Mouse (Mus musculus) heart, embryonic 14.5 days (tissue): Measurements from ENCODE around the gene Tepsin. TPM values are rescaled to one million over a fixed set of nuclear protein-coding genes. Genes with fewer than 3 reads are reported as not detected.

Source experiments
- ATAC-seq: fragments of 200-750 bp; cut with Nextera tagmentation; 2 replicates; pipeline ENCODE4 v1.8.0; 2017; ENCODE audit warnings: low read depth, moderate TSS enrichment; ENCODE audit not compliant: insufficient number of reproducible peaks, insufficient read depth, low FRiP score
- H3K27ac ChIP-seq, 2 experiments: fragments of 200-500 bp in 1 of 2; fragments of 300-500 bp in 1 of 2; sonication (generic) in 1 of 2; replicated peaks in 1 of 2; 2 replicates each; pipeline ENCODE4 v1.5.1; 2012 to 2014; ENCODE audit warnings: low read depth in 2 of 2, low read length in 2 of 2, control low read depth in 1 of 2, mild to moderate bottlenecking in 1 of 2, mixed read lengths in 1 of 2; ENCODE audit not compliant: control insufficient read depth in 1 of 2, insufficient read depth in 1 of 2
- H3K27me3 ChIP-seq: fragments of 300-500 bp; sonication (generic); 2 replicates; pipeline ENCODE4 v1.6.1; 2014; ENCODE audit warnings: mild to moderate bottlenecking, low read length, control low read depth; ENCODE audit not compliant: control insufficient read depth, insufficient read depth
- H3K36me3 ChIP-seq: fragments of 300-500 bp; sonication (generic); 2 replicates; pipeline ENCODE4 v1.6.1; 2014; ENCODE audit warnings: mild to moderate bottlenecking, control low read depth, low read length, mixed read lengths; ENCODE audit not compliant: control insufficient read depth, insufficient read depth
- H3K4me1 ChIP-seq, 2 experiments: fragments of 200-500 bp in 1 of 2; fragments of 300-500 bp in 1 of 2; sonication (generic) in 1 of 2; 2 replicates each; pipeline ENCODE4 v1.6.1; 2012 to 2014; ENCODE audit warnings: low read length in 2 of 2, control low read depth in 1 of 2, mixed read lengths in 1 of 2; ENCODE audit not compliant: control insufficient read depth in 2 of 2, insufficient read depth in 2 of 2
- H3K4me2 ChIP-seq: fragments of 300-500 bp; sonication (generic); 2 replicates; pipeline ENCODE4 v1.6.1; 2014; ENCODE audit warnings: mild to moderate bottlenecking, low read length
- H3K4me3 ChIP-seq, 2 experiments: fragments of 200-500 bp in 1 of 2; fragments of 300-500 bp in 1 of 2; sonication (generic) in 1 of 2; 2 replicates each; pipeline ENCODE4 v1.5.1; 2012 to 2014; ENCODE audit warnings: low read length in 2 of 2, mild to moderate bottlenecking in 2 of 2, control low read depth in 1 of 2, low read depth in 1 of 2, moderate library complexity in 1 of 2; ENCODE audit not compliant: control insufficient read depth in 1 of 2, insufficient read depth in 1 of 2
- H3K9ac ChIP-seq: fragments of 300-500 bp; sonication (generic); 2 replicates; pipeline ENCODE4 v1.6.1; 2014; ENCODE audit warnings: mild to moderate bottlenecking, low read length
- H3K9me3 ChIP-seq: fragments of 300-500 bp; sonication (generic); 2 replicates; pipeline ENCODE4 v1.6.1; 2016; ENCODE audit warnings: low read length, control low read depth; ENCODE audit not compliant: control insufficient read depth
- WGBS: fragments of 180-500 bp; shearing (Covaris S2); extraction: QIAGEN DNeasy Blood & Tissue Kit; methylation state at CpG from one replicate; pipeline ENCODE4 v1.1.7; 2014; 5-methylcytosine and 5-hydroxymethylcytosine counted together
- polyA plus RNA-seq: library from polyadenylated mRNA; unstranded; fragments of >200 nt; fragmentation: Nextera tagmentation; extraction: Ambion mirVana; gene quantifications from 2 replicates; pipeline ENCODE4 v1.2.1, GENCODE M21; 2014

Tepsin gene
- polyA plus RNA-seq, 1 experiment from 2014 or later: 13.9 TPM

DNA sequence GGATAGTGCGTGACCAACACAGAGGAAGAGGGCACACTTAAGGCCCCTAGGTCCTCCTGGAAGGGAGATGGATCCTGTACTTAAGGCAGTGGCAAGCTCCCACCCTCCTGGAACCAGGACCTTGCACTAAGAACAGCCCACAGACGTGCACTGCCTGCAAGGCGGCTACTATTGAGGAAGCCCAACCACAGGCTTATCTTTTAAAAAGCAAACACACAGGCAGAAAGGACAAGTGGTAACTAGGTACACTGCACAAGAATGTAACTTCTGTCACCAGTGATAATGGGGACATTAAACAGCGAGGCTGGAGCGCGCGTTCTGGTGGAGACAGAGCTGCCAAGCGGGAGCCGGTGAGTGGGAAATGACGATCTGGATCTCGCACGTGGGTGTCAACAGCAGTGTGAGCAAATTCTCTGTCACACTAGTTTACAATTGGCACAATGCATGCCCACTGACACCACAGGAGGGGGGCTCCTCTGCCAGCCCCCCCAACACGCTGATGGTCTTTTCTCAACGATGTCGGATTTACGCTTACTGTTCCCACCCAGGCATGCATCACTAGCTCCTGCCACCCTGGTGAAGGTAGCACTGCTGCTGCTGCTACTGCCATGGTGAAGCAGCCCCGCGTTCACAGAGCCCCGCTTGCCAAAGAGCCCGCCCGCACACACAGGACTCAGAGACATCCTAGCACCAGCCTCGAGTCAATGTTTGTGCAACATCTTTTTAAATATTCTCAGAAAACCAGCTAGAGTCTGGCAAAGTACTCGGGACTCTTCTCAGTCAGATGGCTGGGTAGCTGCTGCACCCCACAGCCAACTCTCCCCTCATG lies 38.5 kb upstream of the Tepsin start:
- ATAC-seq: peak; percentile 53
- Histone ChIP-seq H3K36me3 (peaks cover 47% of the 10 kb centered on the region), H3K27ac (peak overlapping the region; percentile 91 to 92), H3K27me3 (no peaks in the 10 kb centered on the region), H3K4me3 (no peak overlapping the region), H3K4me1 (peaks cover 49 to 66% of the 10 kb centered on the region in 2 experiments), H3K4me2 (peak overlapping the region; percentile 48), H3K9ac (peak overlapping the region; percentile 56), H3K9me3 (no peaks in the 10 kb centered on the region)
- 16% methylated on average over 23 of the region's 23 CpGs for WGBS

DNA sequence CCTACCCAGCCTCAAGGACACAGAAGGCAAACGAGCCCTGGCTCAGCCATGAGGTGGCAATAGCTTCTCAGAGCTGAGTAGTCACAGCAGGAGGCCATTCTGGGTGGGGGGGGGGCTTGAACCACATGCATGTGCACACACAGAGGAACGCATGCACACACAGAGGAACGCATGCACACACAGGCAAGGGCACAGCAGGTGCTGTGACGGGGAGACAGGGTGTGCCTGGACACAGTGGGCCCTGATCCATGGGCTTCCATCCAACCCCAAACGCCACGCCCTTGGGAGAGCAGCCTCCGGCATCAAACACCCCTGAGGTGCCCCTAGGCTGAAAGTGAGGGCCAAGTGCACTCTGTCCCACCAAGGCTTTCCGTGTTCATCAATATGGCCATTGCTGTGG lies 37.7 kb upstream of the Tepsin start:
- Histone ChIP-seq H3K27ac (peak overlapping the region; percentile 91 to 92), H3K4me1 (peaks cover 49 to 64% of the 10 kb centered on the region in 2 experiments), H3K36me3 (peaks cover 51% of the 10 kb centered on the region), H3K4me2 (0 out of 2 replicates have a peak overlapping the region, but pooled peaks have one; percentile 48), H3K27me3 (no peaks in the 10 kb centered on the region), H3K9ac (peak overlapping the region; percentile 56), H3K4me3 (no peak overlapping the region), H3K9me3 (no peaks in the 10 kb centered on the region)
- 78% methylated on average over 8 of the region's 8 CpGs for whole genome bisulfite sequencing
- no peak for ATAC-seq

DNA sequence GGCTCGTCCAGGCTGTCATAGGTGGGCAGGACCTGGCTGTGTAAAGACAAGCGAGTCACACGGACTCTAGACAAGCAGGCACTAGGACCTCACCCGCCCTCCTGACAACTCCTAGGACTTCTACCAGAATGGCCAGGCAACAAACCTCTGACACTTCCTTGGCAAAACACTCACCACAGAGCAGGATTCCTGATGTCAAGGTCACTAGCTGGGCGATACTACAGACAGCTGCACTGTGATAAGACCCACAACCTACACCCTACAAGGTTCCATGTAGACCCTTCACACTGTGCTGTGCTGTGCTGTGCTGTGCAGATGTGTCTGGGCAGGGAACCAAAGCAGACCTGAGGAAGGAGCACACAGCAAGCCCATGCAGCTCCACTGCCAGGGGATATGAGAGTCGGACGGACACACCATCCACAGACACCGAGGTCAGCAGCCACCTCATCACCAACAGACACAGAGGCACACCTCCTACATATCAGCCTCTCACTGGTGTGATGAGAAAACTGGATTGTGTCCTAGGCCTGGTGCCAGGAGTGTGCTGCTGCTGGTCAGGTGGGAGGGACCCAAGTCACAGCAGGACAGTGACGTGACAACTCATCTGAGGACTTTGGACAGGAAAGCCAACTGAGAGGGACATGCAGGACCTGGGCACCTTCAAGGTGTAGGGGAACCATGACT lies 36.5 kb upstream of the Tepsin start:
- H3K4me3 ChIP-seq: no peak overlapping the region
- WGBS: 31% methylated on average over 9 of the region's 9 CpGs
- ATAC-seq: peak; percentile 62
- 0 out of 2 replicates have a peak overlapping the region, but pooled peaks have one; percentile 17 for H3K4me2 ChIP-seq
- H3K9me3 ChIP-seq: no peaks in the 10 kb centered on the region
- H3K27ac ChIP-seq: peak overlapping the region; percentile 58 to 91
- H3K36me3 ChIP-seq: peaks cover 55% of the 10 kb centered on the region
- H3K27me3 ChIP-seq: no peaks in the 10 kb centered on the region
- H3K9ac ChIP-seq: peak overlapping the region; percentile 25; the same call in 1 of the 2 replicates
- peaks cover 49 to 56% of the 10 kb centered on the region in 2 experiments for H3K4me1 ChIP-seq

DNA sequence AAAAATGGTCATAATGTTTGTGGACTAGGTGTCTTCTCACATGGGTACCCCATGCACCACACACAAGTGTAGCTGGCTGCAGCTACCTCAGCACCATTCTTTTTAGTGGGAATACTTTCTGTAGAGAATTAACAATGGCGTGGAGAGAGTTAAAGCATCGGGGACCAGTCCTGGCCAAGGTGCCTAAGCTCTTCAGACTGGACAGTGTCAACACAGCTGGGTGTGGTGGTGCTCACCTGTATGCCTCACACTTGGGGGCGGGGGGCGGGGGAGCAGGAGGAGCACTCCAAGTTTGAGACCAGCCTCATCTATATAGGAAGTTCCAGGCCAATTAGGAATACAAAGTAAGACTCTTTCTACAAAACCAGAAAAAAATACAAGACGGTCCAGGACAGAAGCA lies 35.6 kb upstream of the Tepsin start:
- Histone ChIP-seq H3K9me3 (no peaks in the 10 kb centered on the region), H3K36me3 (peaks cover 57% of the 10 kb centered on the region), H3K4me3 (no peak overlapping the region), H3K27ac (peak overlapping the region; percentile 58 to 91), H3K27me3 (no peaks in the 10 kb centered on the region), H3K4me1 (peaks cover 46 to 48% of the 10 kb centered on the region in 2 experiments), H3K4me2 (no peak overlapping the region), H3K9ac (no peak overlapping the region)
- WGBS: 89% methylated on average over 5 of the region's 5 CpGs
- ATAC-seq: no peak

DNA sequence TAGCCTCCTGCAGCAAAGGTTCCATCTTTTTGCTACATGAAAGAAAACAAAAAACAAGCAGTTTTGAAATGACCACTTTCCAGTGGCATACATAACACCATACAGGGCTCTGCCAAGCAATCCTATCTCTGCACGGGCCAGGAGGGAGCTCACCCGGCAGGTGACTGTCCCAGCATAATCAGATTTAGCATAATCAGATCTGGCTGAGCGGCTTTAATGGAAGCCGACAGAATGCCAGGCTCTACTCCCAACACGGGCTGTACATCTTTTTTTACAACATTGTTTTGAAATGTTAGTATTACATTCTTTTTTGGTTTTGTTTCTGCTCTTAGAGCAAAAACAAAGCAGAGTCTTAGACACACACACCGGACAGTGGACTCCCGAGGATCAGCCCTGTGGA lies 30.8 kb upstream of the Tepsin start:
- H3K9me3 ChIP-seq: no peaks in the 10 kb centered on the region
- no peak overlapping the region for H3K9ac ChIP-seq
- H3K4me1 ChIP-seq: peaks cover 0 to under 1% of the 10 kb centered on the region in 2 experiments; a peak in 1 of 4 replicates
- no peak overlapping the region for H3K4me3 ChIP-seq
- no peak overlapping the region for H3K27ac ChIP-seq
- ATAC-seq: no peak
- peaks cover 88% of the 10 kb centered on the region for H3K36me3 ChIP-seq
- no peaks in the 10 kb centered on the region for H3K27me3 ChIP-seq
- 83% methylated on average over 7 of the region's 7 CpGs for WGBS
- no peak overlapping the region for H3K4me2 ChIP-seq

DNA sequence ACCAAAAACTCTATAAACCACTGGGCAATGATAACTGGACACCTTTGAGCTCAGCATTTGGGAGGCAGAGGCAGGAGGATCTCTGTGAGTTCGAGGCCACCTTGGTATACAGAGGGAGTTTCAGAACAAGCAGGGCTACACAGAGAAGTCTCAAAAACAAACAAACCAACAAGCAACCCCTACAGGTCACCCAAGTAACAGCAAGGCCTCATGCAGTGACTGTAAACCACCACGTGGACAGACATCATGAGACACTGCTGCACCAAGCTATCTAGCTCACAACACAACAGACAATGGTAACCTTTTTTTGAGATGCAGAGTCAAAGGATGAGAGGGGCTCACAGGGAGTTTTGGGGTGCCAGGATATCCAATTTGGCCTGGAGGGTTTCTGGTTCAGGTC lies 28.3 kb upstream of the Tepsin start:
- 83% methylated on average over 2 of the region's 2 CpGs for WGBS

DNA sequence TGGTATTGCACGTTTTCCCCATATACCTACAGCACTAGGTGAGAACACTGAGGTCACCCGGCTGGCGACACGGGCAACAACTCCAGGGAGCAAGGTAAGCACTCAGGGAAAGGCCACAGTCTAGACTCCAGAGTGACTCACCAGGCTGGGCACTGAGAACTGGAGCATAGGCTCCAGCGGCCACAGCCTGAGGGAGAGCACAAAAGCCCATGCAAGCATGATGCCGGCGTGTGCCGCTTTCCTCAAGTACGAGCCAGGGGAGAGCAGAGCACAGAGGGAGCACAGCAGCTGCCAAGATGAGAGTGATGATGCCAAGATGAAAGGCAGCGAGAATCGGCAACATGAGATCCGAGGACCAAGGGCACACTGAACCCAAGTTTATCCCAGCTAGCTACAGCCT lies 23.6 kb upstream of the Tepsin start:
- WGBS: 86% methylated on average over 12 of the region's 12 CpGs
- Histone ChIP-seq H3K36me3 (peaks cover 54% of the 10 kb centered on the region), H3K4me3 (no peak overlapping the region), H3K4me2 (no peak overlapping the region), H3K27me3 (no peaks in the 10 kb centered on the region), H3K27ac (no peak overlapping the region), H3K9ac (no peak overlapping the region), H3K9me3 (no peaks in the 10 kb centered on the region), H3K4me1 (peaks cover 9 to 13% of the 10 kb centered on the region in 2 experiments)
- no peak for ATAC-seq

More for the DNA sequence above, 28.3 kb upstream of the Tepsin start:
- Histone ChIP-seq H3K36me3 (peaks cover 86% of the 10 kb centered on the region), H3K4me3 (no peak overlapping the region), H3K9me3 (no peaks in the 10 kb centered on the region), H3K4me2 (no peak overlapping the region), H3K27ac (no peak overlapping the region), H3K9ac (no peak overlapping the region), H3K27me3 (no peaks in the 10 kb centered on the region), H3K4me1 (no peaks in the 10 kb centered on the region)
- ATAC-seq: no peak
